Comparison of ENCODE assay signal across 15 mouse cellular contexts in the genomic region with DNA sequence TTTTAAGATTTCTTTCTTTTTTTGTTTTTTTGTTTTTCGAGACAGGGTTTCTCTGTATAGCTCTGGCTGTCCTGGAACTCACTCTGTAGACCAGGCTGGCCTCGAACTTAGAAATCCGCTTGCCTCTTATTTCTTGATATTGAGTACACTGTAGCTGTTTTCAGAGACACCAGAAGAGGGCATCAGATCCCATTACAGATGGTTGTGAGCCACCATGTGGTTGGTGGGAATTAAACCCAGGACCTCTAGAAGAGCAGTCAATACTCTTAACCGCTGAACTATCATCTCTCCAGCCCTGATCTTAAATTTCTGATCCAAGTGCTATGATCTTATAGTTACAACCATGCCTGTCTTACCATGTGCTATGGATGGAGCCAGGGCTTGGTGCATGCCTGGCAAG. TPM values are rescaled to one million over a fixed set of nuclear protein-coding genes. Genes with fewer than 3 reads are reported as not detected.
"Had no signal": no experiment of that assay in that cellular context is flagged by ENCODE, and none has a peak within 500 bp of the region (broad histone marks: within the 10 kb centered on the region; RNA-seq: fewer than 3 reads in every experiment).

No protein-coding gene starts in this region.

RNA-seq across cellular contexts. Expression of a gene that starts 36.0 kb away (rescaled TPM):
- total RNA-seq: megakaryocyte progenitor cell, adult 5-6 weeks; midbrain, postnatal 0 days; monocyte, adult 5-6 weeks; neutrophil, adult 5-6 weeks had no signal
- polyA plus RNA-seq: lung, embryonic 15.5 days; macrophage; midbrain, embryonic 11.5 days; midbrain, embryonic 13.5 days; midbrain, embryonic 15.5 days; midbrain, postnatal 0 days; neural tube, embryonic 12.5 days; neural tube, embryonic 14.5 days; spleen, adult 2 months; stomach, embryonic 15.5 days; thymus, adult 2 months; urinary bladder, adult 2 months had no signal
